Mouse (Mus musculus) embryonic fibroblast, embryonic 13.5 days (primary cell): ENCODE data around the gene Iffo2. TPM values are rescaled to one million over a fixed set of nuclear protein-coding genes. Genes with fewer than 3 reads are reported as not detected.

Experiments used
- H3K27ac ChIP-seq: 2 replicates; pipeline ENCODE4 v1.5.1; 2012; ENCODE audit warnings: low read length, control low read depth, inconsistent platforms; ENCODE audit not compliant: insufficient read depth
- H3K4me1 ChIP-seq: 2 replicates; pipeline ENCODE4 v1.6.1; 2011; ENCODE audit warnings: low read length; ENCODE audit not compliant: control insufficient read depth, insufficient read depth
- H3K4me3 ChIP-seq: 2 replicates; pipeline ENCODE4 v1.5.1; 2011; ENCODE audit warnings: mild to moderate bottlenecking, control low read depth, low read length; ENCODE audit not compliant: insufficient read depth
- CTCF ChIP-seq: IDR thresholded peaks from 2 replicates; pipeline ENCODE4 v1.5.1; 2011; ENCODE audit warnings: mild to moderate bottlenecking, control low read depth, low read length, moderate library complexity, borderline replicate concordance; ENCODE audit not compliant: insufficient read depth
- POLR2A ChIP-seq: IDR thresholded peaks from 2 replicates; pipeline ENCODE4 v1.6.1; 2011; ENCODE audit warnings: low read depth, mild to moderate bottlenecking, control low read depth, low read length, moderate library complexity
- polyA plus RNA-seq: library from polyadenylated mRNA; stranded (reverse); fragments of >200 nt; gene quantifications from 2 replicates; pipeline ENCODE4 v1.2.4, GENCODE M21; 2011; ENCODE audit warnings: low read depth; ENCODE audit not compliant: missing spikeins, insufficient read length

The Iffo2 gene
- polyA plus RNA-seq, 1 experiment, result 28.5 TPM

DNA sequence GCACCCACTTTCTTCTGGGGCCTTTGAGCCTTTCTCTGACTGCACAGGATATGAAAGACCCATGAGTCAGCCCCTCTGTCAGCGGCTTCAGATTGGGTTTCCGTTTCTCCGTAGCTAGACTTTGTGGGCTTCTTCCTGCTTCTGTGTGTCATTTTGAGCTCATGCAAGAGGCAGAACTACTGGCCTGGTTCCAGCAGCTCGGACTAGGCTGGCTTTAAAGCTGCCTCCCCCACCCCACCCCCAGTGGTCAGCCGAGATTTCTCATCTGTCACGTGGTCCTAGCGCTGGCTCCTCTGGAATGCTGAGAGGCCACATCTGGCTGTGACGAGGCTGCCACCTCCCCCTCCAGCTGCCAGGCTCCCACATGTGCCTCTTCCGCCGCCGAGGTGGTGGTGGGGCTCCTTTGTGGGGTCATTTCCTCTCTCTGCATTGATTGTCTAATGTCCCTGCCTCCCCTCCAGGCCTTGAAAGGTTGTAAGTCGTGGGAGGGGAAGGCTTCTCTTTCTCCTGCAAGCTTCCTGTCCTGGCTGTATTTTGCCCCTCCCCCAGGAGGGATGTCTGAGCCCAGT is 68.7 kb downstream of the Iffo2 start:
- Histone ChIP-seq H3K27ac (peak overlapping the region; percentile 99), H3K4me1 (peaks cover 60% of the 10 kb centered on the region), H3K4me3 (no peak overlapping the region)
- TF ChIP-seq POLR2A (peak; percentile 5; the same call in 1 of the 2 replicates), CTCF (no peak)

DNA sequence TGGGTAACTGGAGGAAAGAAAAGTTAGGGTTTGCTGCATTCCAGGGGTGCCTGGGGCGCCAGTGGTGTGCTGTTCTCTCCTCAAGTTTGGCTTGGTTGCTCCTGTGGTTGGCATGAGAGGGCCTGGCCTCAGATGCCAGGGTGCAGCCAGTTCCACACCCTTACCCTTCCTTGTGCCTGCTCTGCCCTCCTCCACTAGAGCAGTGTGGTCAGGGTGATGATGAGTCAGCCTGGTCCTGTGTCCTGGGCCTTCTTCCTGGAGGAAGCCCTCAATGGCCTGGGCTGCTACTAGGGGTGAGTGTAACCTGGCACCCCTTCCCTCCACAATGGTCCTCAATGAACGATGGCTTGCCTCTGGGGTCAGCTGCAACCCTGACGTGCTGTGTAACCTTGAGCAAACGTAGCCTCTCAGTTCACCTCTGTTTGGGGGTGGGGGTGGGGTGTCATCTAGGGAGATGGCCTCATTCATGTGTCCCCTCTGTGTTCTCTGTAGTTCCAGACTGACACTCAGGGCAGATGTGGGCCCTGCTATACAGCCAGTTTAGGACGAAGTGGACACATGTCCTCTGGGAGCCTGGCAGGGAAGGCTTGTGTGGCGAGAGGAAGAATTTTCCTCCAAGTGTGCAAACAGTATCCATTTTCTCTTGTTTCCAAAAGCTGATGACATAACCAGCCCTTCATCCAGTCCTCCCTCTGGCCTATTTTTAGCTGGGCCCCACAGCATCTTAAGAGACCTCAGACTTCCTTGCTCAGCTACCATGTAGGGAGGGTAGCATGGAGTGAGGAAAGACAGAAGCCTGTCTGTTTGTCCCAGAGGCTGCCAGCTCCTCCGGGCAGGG is 71.4 kb downstream of the Iffo2 start:
- peaks cover 45% of the 10 kb centered on the region for H3K4me1 ChIP-seq
- TF ChIP-seq CTCF (no peak), POLR2A (peak; percentile 24; the same call in 1 of the 2 replicates)
- peak overlapping the region; percentile 99 for H3K27ac ChIP-seq
- no peak overlapping the region for H3K4me3 ChIP-seq

DNA sequence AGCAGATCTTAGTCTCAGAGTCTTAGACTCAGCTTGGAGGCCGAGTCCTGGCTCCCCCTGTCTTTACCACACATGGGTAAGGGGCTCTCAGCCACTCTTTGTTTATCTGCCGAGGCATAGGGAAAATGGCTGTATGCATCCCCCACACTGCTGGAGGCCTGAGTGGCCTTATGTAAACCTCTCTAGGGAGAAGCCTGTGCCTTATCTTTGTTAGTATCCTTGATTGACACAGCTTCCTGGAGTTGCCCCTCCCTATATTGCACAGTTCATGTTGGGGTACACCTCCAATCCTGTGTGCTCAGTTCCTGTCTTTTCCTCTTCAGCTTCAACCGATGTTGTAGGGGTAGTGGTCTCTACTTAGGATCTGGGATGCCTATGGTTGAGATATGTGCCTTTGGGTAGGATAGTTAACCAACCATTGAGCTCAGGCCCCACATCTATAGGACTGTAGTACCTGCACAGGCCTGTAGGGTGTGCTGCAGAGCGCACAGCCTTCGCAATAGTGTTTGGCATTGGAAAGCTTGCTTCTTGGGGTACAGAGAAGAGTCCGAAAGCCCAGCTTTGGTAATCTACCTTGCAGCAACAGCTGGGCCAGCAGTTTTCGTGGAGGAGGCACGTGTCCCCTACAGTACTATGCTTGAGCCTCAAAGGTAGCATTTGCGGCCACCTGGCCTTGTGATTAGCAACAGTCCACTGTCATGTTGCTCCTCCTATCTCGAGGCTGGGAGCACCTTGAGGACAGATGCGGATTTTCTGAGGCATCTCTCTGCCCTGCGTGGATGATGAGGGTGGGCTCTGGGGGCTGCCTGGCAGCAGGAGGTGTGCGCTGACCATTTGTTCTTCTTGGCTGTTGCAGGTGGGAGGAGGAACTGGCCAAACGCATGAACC is 72.3 kb downstream of the Iffo2 start, which contains the start of gene Gm21969:
TSS of gene Gm21969 (plus strand) at position 830 of the 888 bp plus-strand sequence.
- TF ChIP-seq POLR2A (no peak), CTCF (peak; percentile 70; the same call in 1 of the 2 replicates)
- Histone ChIP-seq H3K27ac (peak within 1 kb of the TSS; percentile 99), H3K4me3 (no peak within 1 kb of the TSS), H3K4me1 (peaks cover 36% of the 10 kb centered on the region)

DNA sequence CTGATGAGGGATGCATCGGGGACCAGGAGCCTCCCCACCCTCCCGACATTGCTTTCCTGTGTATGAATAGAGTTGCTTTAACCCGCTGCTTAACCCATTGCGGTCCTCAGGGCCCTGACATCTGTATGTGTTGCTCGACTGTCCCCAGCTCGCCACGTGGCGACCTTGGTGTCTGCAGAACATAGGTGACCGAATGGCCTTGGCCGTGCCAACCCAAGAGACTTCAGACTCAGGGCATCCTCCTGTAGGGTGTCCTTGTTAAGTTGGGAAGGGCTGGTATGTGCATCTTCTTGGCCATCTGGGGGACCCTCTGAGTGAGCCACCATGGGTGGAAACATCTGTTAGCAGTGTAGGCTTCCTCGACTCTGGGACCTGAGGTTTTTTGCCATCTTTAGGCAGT is 74.9 kb downstream of the Iffo2 start:
- TF ChIP-seq CTCF (no peak), POLR2A (no peak)
- H3K4me3 ChIP-seq, result no peak overlapping the region
- no peak overlapping the region for H3K27ac ChIP-seq
- H3K4me1 ChIP-seq, result peaks cover 25% of the 10 kb centered on the region

DNA sequence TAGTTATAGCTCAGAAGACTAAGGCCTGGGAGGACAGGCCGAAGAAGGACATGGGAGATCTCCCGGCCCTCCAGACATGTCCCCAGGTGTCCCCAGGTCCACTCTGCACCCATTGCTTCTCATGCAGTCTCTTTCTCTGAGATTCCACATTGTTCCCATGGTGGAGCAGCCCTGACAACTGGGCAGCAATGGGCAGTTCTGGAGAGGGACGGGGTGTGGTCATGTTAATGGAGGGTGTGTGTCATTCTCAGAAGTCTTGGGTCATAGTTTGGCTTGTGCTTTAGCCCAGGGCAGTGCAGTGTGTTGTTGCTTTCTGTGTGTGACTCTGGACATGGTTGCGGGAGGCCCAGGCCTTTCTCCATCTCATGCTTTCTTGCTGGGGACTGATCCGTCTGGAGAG is 76.4 kb downstream of the Iffo2 start:
- Histone ChIP-seq H3K4me3 (no peak overlapping the region), H3K4me1 (peaks cover 19% of the 10 kb centered on the region), H3K27ac (no peak overlapping the region)
- TF ChIP-seq CTCF (no peak), POLR2A (no peak)

DNA sequence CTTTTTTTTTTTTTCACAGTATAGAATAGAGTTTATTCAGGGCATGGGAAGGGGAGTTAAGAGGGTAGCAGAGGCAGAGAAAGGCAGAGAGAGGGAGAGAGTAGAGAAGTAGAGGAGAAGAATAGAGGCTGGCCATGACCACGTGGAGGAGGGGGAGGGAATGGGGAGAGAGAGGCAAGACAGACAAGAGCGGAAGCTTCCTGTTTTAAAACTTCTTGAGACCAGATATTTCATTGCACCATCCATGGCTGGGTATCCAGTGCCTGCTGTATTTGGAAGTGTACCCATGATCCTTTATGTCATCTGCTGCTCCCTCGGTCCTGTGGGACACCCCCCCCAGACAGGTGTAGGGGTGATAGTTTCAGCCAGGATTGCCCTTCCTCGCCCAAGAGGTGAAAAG is 78.6 kb downstream of the Iffo2 start:
- no peak overlapping the region for H3K27ac ChIP-seq
- H3K4me1 ChIP-seq, result peaks cover 9% of the 10 kb centered on the region; the same call in 1 of the 2 replicates
- TF ChIP-seq CTCF, result no peak
- TF ChIP-seq POLR2A, result no peak
- no peak overlapping the region for H3K4me3 ChIP-seq

DNA sequence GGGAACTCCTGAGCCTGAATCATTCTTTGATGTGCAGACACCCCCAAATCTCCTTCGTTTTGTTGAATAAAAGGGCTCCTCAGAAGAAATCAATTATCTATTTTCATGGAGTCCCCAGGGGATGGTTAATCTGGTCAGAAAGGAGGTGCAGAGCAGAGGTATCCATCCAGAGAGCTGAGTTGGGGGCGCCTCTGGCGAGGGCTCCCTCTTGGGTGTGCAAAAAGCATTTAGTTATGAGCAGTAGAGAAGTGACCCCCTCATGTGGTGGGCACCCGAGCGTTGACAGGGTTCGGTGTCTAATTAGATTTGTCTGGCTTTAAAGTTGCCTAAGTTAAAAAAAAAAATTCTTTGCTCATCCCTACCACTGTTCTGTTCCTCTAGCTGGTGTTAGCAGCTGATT is 80.6 kb downstream of the Iffo2 start:
- Histone ChIP-seq H3K27ac (peak overlapping the region; percentile 72), H3K4me3 (no peak overlapping the region), H3K4me1 (peaks cover 9% of the 10 kb centered on the region; the same call in 1 of the 2 replicates)
- TF ChIP-seq POLR2A (no peak), CTCF (no peak)

DNA sequence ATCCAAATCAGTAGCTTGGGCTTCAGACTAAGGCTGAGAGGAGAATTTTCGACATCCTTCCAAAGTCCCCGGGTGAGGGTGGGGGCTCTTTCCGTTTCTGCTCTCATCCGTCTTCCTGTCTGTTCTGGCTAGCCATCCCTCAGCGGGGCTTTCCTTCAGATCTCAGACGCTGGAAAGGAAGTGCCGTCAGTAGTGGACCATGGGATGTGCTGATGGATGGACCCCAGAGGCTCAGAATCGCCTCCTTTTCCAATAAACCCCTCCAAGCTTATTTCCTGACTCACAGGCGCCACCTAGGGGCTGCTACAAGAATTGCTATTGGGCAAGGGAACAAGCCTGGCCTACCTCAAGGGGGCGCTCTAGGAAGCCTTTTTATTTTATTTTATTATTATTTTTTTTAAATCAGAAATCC is 81.2 kb downstream of the Iffo2 start:
- Histone ChIP-seq H3K4me3 (no peak overlapping the region), H3K27ac (peak overlapping the region; percentile 69), H3K4me1 (peaks cover 9% of the 10 kb centered on the region; the same call in 1 of the 2 replicates)
- TF ChIP-seq POLR2A (no peak), CTCF (peak; percentile 53)

DNA sequence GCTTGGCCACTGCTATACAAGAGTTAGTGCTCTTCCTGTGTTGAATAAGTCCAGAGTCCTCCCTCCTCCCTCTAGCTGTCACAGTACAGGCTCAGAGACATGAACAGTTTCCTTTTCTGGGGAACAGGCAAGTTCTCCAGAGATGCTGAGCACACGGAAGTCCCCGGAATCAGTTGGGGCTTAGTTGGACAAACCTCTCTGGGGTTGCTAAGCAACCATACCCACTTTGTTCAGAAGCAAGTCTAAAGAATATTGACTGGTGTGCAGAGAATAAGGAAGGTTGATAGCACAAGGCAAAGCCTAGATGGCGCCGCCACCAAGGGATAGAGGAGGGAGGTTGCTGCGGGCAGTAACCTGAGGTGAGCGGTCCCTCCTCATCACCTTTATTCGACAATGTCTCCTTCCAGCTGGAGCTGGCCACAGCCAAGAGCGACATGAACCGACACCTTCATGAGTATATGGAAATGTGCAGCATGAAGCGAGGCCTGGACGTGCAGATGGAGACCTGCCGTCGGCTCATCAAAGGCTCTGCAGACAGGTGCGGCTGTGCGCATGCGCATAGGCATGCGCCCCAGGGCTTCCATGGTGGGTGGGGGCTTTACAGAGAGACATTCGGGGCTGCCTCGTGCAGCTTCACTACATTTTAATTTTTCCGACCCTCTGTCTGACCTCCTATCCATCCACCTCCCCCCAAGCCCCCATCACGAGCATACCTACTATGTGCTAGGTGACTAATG is 84.3 kb downstream of the Iffo2 start:
- Histone ChIP-seq H3K4me3 (no peak overlapping the region), H3K4me1 (peaks cover 9% of the 10 kb centered on the region; the same call in 1 of the 2 replicates), H3K27ac (no peak overlapping the region)
- TF ChIP-seq CTCF (no peak), POLR2A (no peak)
